Mouse (Mus musculus) hindbrain, embryonic 12.5 days (tissue): ENCODE results near the gene Tas2r117. TPM values are rescaled to one million over a fixed set of nuclear protein-coding genes. Genes with fewer than 3 reads are reported as not detected.

Experiments
- ATAC-seq: fragments of 200-750 bp; cut with Nextera tagmentation; 2 replicates; pipeline ENCODE4 v1.8.0; 2017; ENCODE audit warnings: moderate TSS enrichment; ENCODE audit not compliant: low FRiP score
- H3K27ac ChIP-seq: fragments of 300-500 bp; sonication (generic); 2 replicates; pipeline ENCODE4 v1.5.1; 2016; ENCODE audit warnings: mild to moderate bottlenecking
- H3K27me3 ChIP-seq: fragments of 300-500 bp; sonication (generic); 2 replicates; pipeline ENCODE4 v1.6.1; 2016; ENCODE audit warnings: mild to moderate bottlenecking
- H3K36me3 ChIP-seq: fragments of 300-500 bp; sonication (generic); 2 replicates; pipeline ENCODE4 v1.6.1; 2016; ENCODE audit warnings: mild to moderate bottlenecking
- H3K4me1 ChIP-seq: fragments of 300-500 bp; sonication (generic); 2 replicates; pipeline ENCODE4 v1.6.1; 2016
- H3K4me2 ChIP-seq: fragments of 300-500 bp; sonication (generic); replicated peaks from 2 replicates; pipeline ENCODE4 v1.6.1; 2016; ENCODE audit warnings: mild to moderate bottlenecking
- H3K4me3 ChIP-seq: fragments of 300-500 bp; sonication (generic); 2 replicates; pipeline ENCODE4 v1.5.1; 2016; ENCODE audit warnings: mild to moderate bottlenecking
- H3K9ac ChIP-seq: fragments of 300-500 bp; sonication (generic); 2 replicates; pipeline ENCODE4 v1.6.1; 2016; ENCODE audit warnings: mild to moderate bottlenecking, moderate library complexity
- H3K9me3 ChIP-seq: fragments of 300-500 bp; sonication (generic); replicated peaks from 2 replicates; pipeline ENCODE4 v1.6.1; 2016; ENCODE audit warnings: mild to moderate bottlenecking
- WGBS: fragments of 180-500 bp; shearing (Covaris S2); methylation state at CpG from one replicate; pipeline ENCODE4 v1.1.7; 2016; 5-methylcytosine and 5-hydroxymethylcytosine counted together
- polyA plus RNA-seq: library from polyadenylated mRNA; unstranded; fragments of >200 nt; fragmentation: Nextera tagmentation; extraction: Ambion mirVana; gene quantifications from 2 replicates; pipeline ENCODE4 v1.2.1, GENCODE M21; 2016

The Tas2r117 gene
- not detected in 2 replicates for polyA plus RNA-seq

DNA sequence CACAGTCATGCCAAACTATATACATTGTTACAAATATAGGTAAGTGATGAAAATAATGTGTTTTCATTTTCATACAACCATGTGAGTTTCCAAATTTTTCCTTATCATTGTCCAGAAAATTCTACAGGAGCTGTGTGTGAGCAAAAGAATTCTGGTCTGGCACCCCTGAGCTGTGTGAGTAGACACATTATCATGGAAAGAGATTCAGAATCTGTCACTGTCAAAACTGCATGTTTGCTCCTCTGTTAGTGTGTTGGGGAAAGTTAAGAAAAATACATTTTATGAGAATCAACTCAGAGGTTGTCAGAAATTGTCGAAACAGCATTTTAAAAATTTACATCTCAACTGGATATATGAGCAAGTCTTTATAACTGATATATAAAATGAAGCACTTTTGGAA, at the start of gene Tas2r117:
Tas2r117 (plus strand) TSS at position 301 of the 400 bp plus-strand sequence.
- no peak for ATAC-seq
- no peaks in the 10 kb centered on the region for H3K4me1 ChIP-seq
- H3K9me3 ChIP-seq = no peaks in the 10 kb centered on the region
- H3K4me3 ChIP-seq = no peak within 1 kb of the TSS
- H3K9ac ChIP-seq = no peak within 1 kb of the TSS
- no peaks in the 10 kb centered on the region for H3K27me3 ChIP-seq
- 93% methylated on average over 1 of the region's 1 CpGs for whole genome bisulfite sequencing
- H3K36me3 ChIP-seq = no peaks in the 10 kb centered on the region
- H3K4me2 ChIP-seq = no peak within 1 kb of the TSS
- no peak within 1 kb of the TSS for H3K27ac ChIP-seq

DNA sequence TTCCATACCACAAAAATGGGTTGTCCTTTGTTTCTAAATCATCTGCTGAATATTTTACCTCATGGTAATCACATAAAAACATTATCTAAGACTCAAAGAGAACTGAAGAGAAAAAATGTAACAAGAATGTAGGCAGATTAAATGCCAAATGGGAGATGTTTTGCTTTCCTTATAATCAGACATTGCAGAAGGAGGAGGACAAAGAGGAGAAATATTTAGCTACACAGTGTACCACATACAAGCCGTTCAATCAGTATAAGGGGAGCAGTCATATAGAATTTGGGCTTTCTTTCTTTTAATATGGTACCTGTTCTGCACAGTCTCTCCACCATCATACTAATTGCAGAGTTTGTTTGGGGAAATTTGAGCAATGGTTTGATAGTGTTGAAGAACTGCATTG, 48.2 kb upstream of the Tas2r117 start, which contains the start of gene Tas2r124:
Tas2r124 (plus strand) TSS at position 301 of the 400 bp plus-strand sequence.
- H3K27ac ChIP-seq = no peak within 1 kb of the TSS
- H3K4me3 ChIP-seq = no peak within 1 kb of the TSS
- no peak for ATAC-seq
- H3K9ac ChIP-seq = no peak within 1 kb of the TSS
- WGBS = 82% methylated on average over 1 of the region's 1 CpGs
- H3K4me1 ChIP-seq = no peaks in the 10 kb centered on the region
- H3K36me3 ChIP-seq = no peaks in the 10 kb centered on the region
- no peaks in the 10 kb centered on the region for H3K9me3 ChIP-seq
- H3K4me2 ChIP-seq = no peak within 1 kb of the TSS
- H3K27me3 ChIP-seq = no peaks in the 10 kb centered on the region

- no peaks in the 10 kb centered on the region for H3K36me3 ChIP-seq
- no peak within 1 kb of the TSS for H3K9ac ChIP-seq
- H3K4me2 ChIP-seq = no peak within 1 kb of the TSS
- no peaks in the 10 kb centered on the region for H3K4me1 ChIP-seq
- no peaks in the 10 kb centered on the region for H3K27me3 ChIP-seq
- no peaks in the 10 kb centered on the region for H3K9me3 ChIP-seq
- no peak within 1 kb of the TSS for H3K27ac ChIP-seq
- H3K4me3 ChIP-seq = no peak within 1 kb of the TSS
- WGBS = 90% methylated on average over 2 of the region's 2 CpGs
- ATAC-seq = no peak
These were observed 40.8 kb upstream of the Tas2r117 start, which contains the start of gene Tas2r102 for GRCm38 (mm10) chr6:132761831-132762230. Tas2r102 (plus strand) TSS chr6:132762131.

GRCm38 (mm10) chr6:132778062-132778461, 24.6 kb upstream of the Tas2r117 start, which contains the start of gene Tas2r136:
Tas2r136 (minus strand) TSS chr6:132778162.
- no peaks in the 10 kb centered on the region for H3K36me3 ChIP-seq
- H3K27me3 ChIP-seq = no peaks in the 10 kb centered on the region
- no peak for ATAC-seq
- H3K4me3 ChIP-seq = no peak within 1 kb of the TSS
- H3K27ac ChIP-seq = no peak within 1 kb of the TSS
- no peak within 1 kb of the TSS for H3K4me2 ChIP-seq
- H3K4me1 ChIP-seq = no peaks in the 10 kb centered on the region
- no peak within 1 kb of the TSS for H3K9ac ChIP-seq
- H3K9me3 ChIP-seq = no peaks in the 10 kb centered on the region

DNA sequence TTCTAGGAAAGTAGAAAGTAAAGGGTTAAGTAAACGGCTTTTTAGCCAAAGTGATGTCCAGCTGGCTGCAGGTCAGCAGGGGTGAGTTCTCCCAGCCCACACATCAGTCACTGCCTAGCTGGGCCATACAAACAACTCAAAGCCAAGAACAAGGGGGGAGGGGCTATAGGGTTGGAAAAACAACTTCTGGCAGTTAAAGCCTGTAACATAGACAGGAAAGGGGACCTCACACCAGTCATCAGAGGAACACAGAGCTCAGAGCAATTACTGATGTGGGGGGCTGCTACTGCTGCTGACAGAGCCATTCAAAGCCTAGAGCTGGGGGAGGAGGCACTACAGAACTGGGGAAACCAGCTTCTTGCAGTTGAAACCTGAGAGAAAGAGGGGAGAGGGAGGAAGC, 7.2 kb upstream of the Tas2r117 start:
- Histone ChIP-seq H3K4me3 (no peak overlapping the region), H3K4me1 (no peaks in the 10 kb centered on the region), H3K4me2 (no peak overlapping the region), H3K27ac (no peak overlapping the region), H3K27me3 (no peaks in the 10 kb centered on the region), H3K36me3 (no peaks in the 10 kb centered on the region), H3K9me3 (peaks cover 13% of the 10 kb centered on the region), H3K9ac (no peak overlapping the region)
- no peak for ATAC-seq
- 24% methylated on average over 1 of the region's 1 CpGs for WGBS

DNA sequence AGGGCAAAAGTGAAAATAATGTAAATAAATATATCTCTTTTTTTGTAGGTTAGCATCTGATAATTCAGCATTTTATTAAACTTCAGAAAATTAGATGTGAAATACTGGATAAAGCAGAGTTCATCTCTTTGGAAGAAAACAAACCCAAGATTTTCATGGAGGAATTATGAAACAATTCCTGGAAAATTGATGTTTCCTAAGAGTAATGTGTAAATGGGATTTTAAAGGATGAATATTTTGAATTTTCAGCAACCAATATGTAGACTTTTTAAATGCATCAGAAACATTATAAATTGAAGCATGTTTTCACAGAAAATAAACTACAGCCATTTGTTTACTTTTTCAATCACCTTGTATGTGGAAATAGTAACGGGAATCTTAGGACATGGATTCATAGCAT, 44.2 kb downstream of the Tas2r117 start, which contains the start of gene Tas2r123:
Tas2r123 (plus strand) TSS at position 301 of the 400 bp plus-strand sequence.
- WGBS = 92% methylated on average over 1 of the region's 1 CpGs
- Histone ChIP-seq H3K27me3 (no peaks in the 10 kb centered on the region), H3K27ac (no peak within 1 kb of the TSS), H3K9me3 (no peaks in the 10 kb centered on the region), H3K9ac (no peak within 1 kb of the TSS), H3K36me3 (no peaks in the 10 kb centered on the region), H3K4me3 (no peak within 1 kb of the TSS), H3K4me2 (no peak within 1 kb of the TSS), H3K4me1 (no peaks in the 10 kb centered on the region)
- no peak for ATAC-seq

Other genes with a start within 250 kb of the Tas2r117 start
- gene Prh1, start 233.0 kb upstream of the Tas2r117 start, polyA plus RNA-seq = not detected in 2 replicates
- gene Prp2, start 206.9 kb upstream of the Tas2r117 start, polyA plus RNA-seq = not detected in 2 replicates
- not detected in 2 replicates for gene A630073D07Rik, start 151.3 kb upstream of the Tas2r117 start, polyA plus RNA-seq
- not detected in 2 replicates for gene Tas2r120, start 145.9 kb upstream of the Tas2r117 start, polyA plus RNA-seq
- not detected in 2 replicates for gene Tas2r121, start 101.8 kb upstream of the Tas2r117 start, polyA plus RNA-seq
- gene Tas2r122, start 90.9 kb upstream of the Tas2r117 start, polyA plus RNA-seq = not detected in 2 replicates
- not detected in 2 replicates for gene Tas2r115, start 64.8 kb upstream of the Tas2r117 start, polyA plus RNA-seq
- gene Tas2r124, start 48.1 kb upstream of the Tas2r117 start, polyA plus RNA-seq = not detected in 2 replicates
- not detected in 2 replicates for gene Tas2r102, start 40.7 kb upstream of the Tas2r117 start, polyA plus RNA-seq
- not detected in 2 replicates for gene Tas2r136, start 24.7 kb upstream of the Tas2r117 start, polyA plus RNA-seq
- gene Tas2r123, start 44.3 kb downstream of the Tas2r117 start, polyA plus RNA-seq = not detected in 2 replicates
- gene Tas2r116, start 52.6 kb downstream of the Tas2r117 start, polyA plus RNA-seq = not detected in 2 replicates
- gene Tas2r110, start 65.2 kb downstream of the Tas2r117 start, polyA plus RNA-seq = not detected in 2 replicates
- not detected in 2 replicates for gene Tas2r113, start 90.2 kb downstream of the Tas2r117 start, polyA plus RNA-seq
- gene Tas2r125, start 106.8 kb downstream of the Tas2r117 start, polyA plus RNA-seq = not detected in 2 replicates
- gene Tas2r129, start 148.3 kb downstream of the Tas2r117 start, polyA plus RNA-seq = not detected in 2 replicates
- not detected in 2 replicates for gene Tas2r131, start 155.1 kb downstream of the Tas2r117 start, polyA plus RNA-seq
- gene Tas2r109, start 178.1 kb downstream of the Tas2r117 start, polyA plus RNA-seq = not detected in 2 replicates
- gene Tas2r103, start 234.3 kb downstream of the Tas2r117 start, polyA plus RNA-seq = not detected in 2 replicates